Mouse (Mus musculus) myocyte (in vitro differentiated cells): ENCODE results near the gene Gimap9. TPM values are rescaled to one million over a fixed set of nuclear protein-coding genes. Genes with fewer than 3 reads are reported as not detected.

Experiments used
- H3K27me3 ChIP-seq: one replicate; pipeline ENCODE4 v1.6.1; 2011; ENCODE audit not compliant: control insufficient read depth, insufficient read depth, insufficient read length
- H3K36me3 ChIP-seq: one replicate; pipeline ENCODE4 v1.6.1; 2011; ENCODE audit not compliant: control insufficient read depth, insufficient read depth
- H3K4me2 ChIP-seq: one replicate; pipeline ENCODE4 v1.6.1; 2011; ENCODE audit warnings: low read depth, control low read depth
- H3K4me3 ChIP-seq: one replicate; pipeline ENCODE4 v1.5.1; 2011; ENCODE audit warnings: mild to moderate bottlenecking, control low read depth, moderate library complexity
- H3K79me2 ChIP-seq: one replicate; pipeline ENCODE4 v1.6.1; 2011; ENCODE audit not compliant: control insufficient read depth, insufficient read depth
- H3ac ChIP-seq: one replicate; pipeline ENCODE4 v1.6.1; 2011; ENCODE audit not compliant: control insufficient read depth, insufficient read length
- CEBPB ChIP-seq: IDR thresholded peaks from 2 replicates; pipeline ENCODE4 v1.6.1; 2011; ENCODE audit warnings: mild to moderate bottlenecking, moderate library complexity; ENCODE audit not compliant: poor library complexity, insufficient read depth, severe bottlenecking
- E2F4 ChIP-seq: IDR thresholded peaks from one replicate; pipeline ENCODE4 v1.6.1; 2011; ENCODE audit warnings: mild to moderate bottlenecking, control low read depth, moderate library complexity; ENCODE audit not compliant: insufficient read depth
- MAX ChIP-seq: IDR thresholded peaks from one replicate; pipeline ENCODE4 v1.6.1; 2011; ENCODE audit warnings: low read depth, mild to moderate bottlenecking, control low read depth
- MYOD1 ChIP-seq, 3 experiments: IDR thresholded peaks; one replicate each; pipeline ENCODE4 v1.6.1; 2011; ENCODE audit warnings: control low read depth in 2 of 3, low read depth in 2 of 3, mild to moderate bottlenecking in 2 of 3, moderate library complexity in 1 of 3; ENCODE audit not compliant: insufficient read length in 2 of 3, control insufficient read depth in 1 of 3
- MYOG ChIP-seq, 3 experiments: IDR thresholded peaks; one replicate each; pipeline ENCODE4 v1.6.1; 2011; ENCODE audit warnings: control low read depth in 2 of 3, low read depth in 2 of 3, mild to moderate bottlenecking in 2 of 3; ENCODE audit not compliant: insufficient read length in 2 of 3, control insufficient read depth in 1 of 3, insufficient read depth in 1 of 3
- POLR2A ChIP-seq: IDR thresholded peaks from one replicate; pipeline ENCODE4 v1.6.1; 2011; ENCODE audit warnings: low read depth, mild to moderate bottlenecking, control low read depth, moderate library complexity; ENCODE audit not compliant: insufficient read length
- POLR2AphosphoS2 ChIP-seq: IDR thresholded peaks from one replicate; pipeline ENCODE4 v1.6.1; 2011; ENCODE audit warnings: low read depth, control low read depth; ENCODE audit not compliant: insufficient read length
- REST ChIP-seq: IDR thresholded peaks from one replicate; pipeline ENCODE4 v1.6.1; 2011; ENCODE audit warnings: mild to moderate bottlenecking, control low read depth, moderate library complexity; ENCODE audit not compliant: insufficient read depth, insufficient read length
- SRF ChIP-seq: IDR thresholded peaks from one replicate; pipeline ENCODE4 v1.6.1; 2011; ENCODE audit warnings: low read depth; ENCODE audit not compliant: control insufficient read depth, insufficient read length
- TCF12 ChIP-seq: IDR thresholded peaks from one replicate; pipeline ENCODE4 v1.6.1; 2011; ENCODE audit warnings: mild to moderate bottlenecking, control low read depth; ENCODE audit not compliant: poor library complexity, insufficient read depth, severe bottlenecking
- TCF3 ChIP-seq: IDR thresholded peaks from one replicate; pipeline ENCODE4 v1.6.1; 2011; ENCODE audit warnings: low read depth, control low read depth; ENCODE audit not compliant: insufficient read length
- USF1 ChIP-seq: IDR thresholded peaks from one replicate; pipeline ENCODE4 v1.6.1; 2011; ENCODE audit warnings: low read depth, mild to moderate bottlenecking, control low read depth, moderate library complexity
- polyA plus RNA-seq: library from polyadenylated mRNA; unstranded; fragments of >200 nt; fragmentation: generic; extraction: Trizol; gene quantifications from one replicate; pipeline ENCODE4 v1.2.1, GENCODE M21; 2012; ENCODE audit warnings: missing spikeins

Gimap9 gene
- polyA plus RNA-seq, 1 experiment, result 0.42 TPM

GRCm38 (mm10) chr6:48645660-48646308 is 30.1 kb upstream of the Gimap9 start:
- H3K36me3 ChIP-seq, result no peaks in the 10 kb centered on the region
- H3K79me2 ChIP-seq, result no peaks in the 10 kb centered on the region
- H3K27me3 ChIP-seq, result peaks cover 6% of the 10 kb centered on the region
- no peak for TF ChIP-seq CEBPB
- TF ChIP-seq E2F4, result no peak
- no peak for TF ChIP-seq REST
- no peak for TF ChIP-seq MAX
- no peak for TF ChIP-seq TCF3
- TF ChIP-seq SRF, result no peak
- no peak for TF ChIP-seq TCF12
- no peak for TF ChIP-seq MYOG (IDR thresholded peaks at IDR 0.05; ENCODE audit: control insufficient read depth in 1 of 3, insufficient read depth in 1 of 3, insufficient read length in 2 of 3, low read depth in 2 of 3)
- TF ChIP-seq POLR2AphosphoS2, result no peak
- no peak for TF ChIP-seq POLR2A
- TF ChIP-seq USF1, result no peak
- TF ChIP-seq MYOD1 (IDR thresholded peaks at IDR 0.05; ENCODE audit: control insufficient read depth in 1 of 3, insufficient read length in 2 of 3, low read depth in 2 of 3), result no peak
- peak overlapping the region; percentile 10 for H3K4me2 ChIP-seq
- H3K4me3 ChIP-seq, result no peak overlapping the region
- no peak overlapping the region for H3ac ChIP-seq

- no peak for TF ChIP-seq MAX
- TF ChIP-seq POLR2AphosphoS2, result no peak
- no peak for TF ChIP-seq CEBPB
- no peak for TF ChIP-seq SRF
- TF ChIP-seq POLR2A, result no peak
- TF ChIP-seq E2F4, result no peak
- TF ChIP-seq USF1, result no peak
- Histone ChIP-seq H3ac (no peak overlapping the region), H3K27me3 (peaks cover 6% of the 10 kb centered on the region)
These were observed 29.6 kb upstream of the Gimap9 start for GRCm38 (mm10) chr6:48646309-48646690.

GRCm38 (mm10) chr6:48646995-48647394 is 28.9 kb upstream of the Gimap9 start, which contains the start of gene Gimap8:
Gene Gimap8, plus strand, starts transcription at chr6:48647234.
- Histone ChIP-seq H3K4me2 (no peak within 1 kb of the TSS), H3K36me3 (no peaks in the 10 kb centered on the region), H3K27me3 (peaks cover 6% of the 10 kb centered on the region), H3K4me3 (no peak within 1 kb of the TSS), H3K79me2 (no peaks in the 10 kb centered on the region), H3ac (no peak within 1 kb of the TSS)
- TF ChIP-seq POLR2AphosphoS2 (no peak), MYOG (IDR thresholded peaks at IDR 0.05; ENCODE audit: control insufficient read depth in 1 of 3, insufficient read depth in 1 of 3, insufficient read length in 2 of 3, low read depth in 2 of 3) (no peak), E2F4 (no peak)

More at GRCm38 (mm10) chr6:48646309-48646690, 29.6 kb upstream of the Gimap9 start:
- Histone ChIP-seq H3K4me2 (no peak overlapping the region), H3K4me3 (no peak overlapping the region), H3K36me3 (no peaks in the 10 kb centered on the region), H3K79me2 (no peaks in the 10 kb centered on the region)

GRCm38 (mm10) chr6:48647611-48648010 is 28.3 kb upstream of the Gimap9 start:
- TF ChIP-seq USF1 (no peak), E2F4 (no peak)
- peaks cover 6% of the 10 kb centered on the region for H3K27me3 ChIP-seq
- H3K36me3 ChIP-seq, result no peaks in the 10 kb centered on the region
- no peak overlapping the region for H3K4me3 ChIP-seq
- H3K4me2 ChIP-seq, result no peak overlapping the region
- H3K79me2 ChIP-seq, result no peaks in the 10 kb centered on the region
- H3ac ChIP-seq, result no peak overlapping the region

GRCm38 (mm10) chr6:48648779-48649178 is 27.1 kb upstream of the Gimap9 start:
- Histone ChIP-seq H3K79me2 (no peaks in the 10 kb centered on the region), H3K27me3 (peaks cover 6% of the 10 kb centered on the region), H3K36me3 (no peaks in the 10 kb centered on the region), H3K4me2 (no peak overlapping the region), H3ac (no peak overlapping the region), H3K4me3 (no peak overlapping the region)
- TF ChIP-seq E2F4 (no peak), MYOG (IDR thresholded peaks at IDR 0.05; ENCODE audit: control insufficient read depth in 1 of 3, insufficient read depth in 1 of 3, insufficient read length in 2 of 3, low read depth in 2 of 3) (no peak), REST (no peak), POLR2A (no peak), MYOD1 (IDR thresholded peaks at IDR 0.05; ENCODE audit: control insufficient read depth in 1 of 3, insufficient read length in 2 of 3, low read depth in 2 of 3) (no peak), TCF12 (no peak), CEBPB (no peak), USF1 (no peak), SRF (no peak), TCF3 (no peak), MAX (no peak)
